ENCODE assay signal across 8 mouse cellular contexts in the genomic region with DNA sequence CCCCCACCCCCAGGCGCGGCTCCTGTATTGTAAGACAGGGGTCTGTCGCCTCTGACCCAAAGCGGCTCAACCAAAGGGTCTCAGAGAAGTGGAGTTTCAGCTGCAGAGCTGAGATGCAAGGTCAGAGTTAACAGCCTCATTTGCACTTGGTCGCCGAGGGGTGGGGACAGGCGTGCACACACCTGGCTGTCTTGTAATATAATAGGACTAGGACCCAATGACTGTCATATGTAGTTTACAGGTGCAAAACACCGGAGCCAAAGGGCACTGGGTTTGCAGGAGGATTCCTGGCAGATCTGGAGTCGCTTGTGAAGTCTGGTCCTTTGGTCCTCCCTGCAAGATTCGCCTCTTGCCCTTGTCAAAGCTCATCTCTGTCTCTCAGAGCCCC. TPM values are rescaled to one million over a fixed set of nuclear protein-coding genes. Genes with fewer than 3 reads are reported as not detected.
DNase-seq lines count a peak whose midpoint lies in the region; ATAC-seq and TF ChIP-seq lines count a peak whose summit lies in the region.

No protein-coding gene starts in this region.

- no peak for TF ChIP-seq POLR2A in liver, adult 2 months (IDR thresholded peaks at IDR 0.05; ENCODE audit: extremely low read depth, insufficient read depth, low read length)

- H3K9me3 ChIP-seq in forebrain, embryonic 11.5 days (ENCODE audit: control insufficient read depth, low read length), result no peaks in the 10 kb centered on the region
- H3K9me3 ChIP-seq in kidney, embryonic 16.5 days (ENCODE audit: low read length), result no peaks in the 10 kb centered on the region
- no peaks in the 10 kb centered on the region for H3K9me3 ChIP-seq in midbrain, embryonic 16.5 days (replicated peaks; ENCODE audit: control insufficient read depth, low read length, poor library complexity, severe bottlenecking)

- peaks cover 14% of the 10 kb centered on the region for H3K27me3 ChIP-seq in liver, adult 2 months (ENCODE audit: control insufficient read depth, insufficient read depth, low read length)
- peaks cover 11% of the 10 kb centered on the region for H3K27me3 ChIP-seq in forebrain, embryonic 11.5 days (ENCODE audit: control insufficient read depth, insufficient read depth, low read length)
- H3K27me3 ChIP-seq in kidney, embryonic 16.5 days (ENCODE audit: insufficient read depth, low read length), result peaks cover 9% of the 10 kb centered on the region
- H3K27me3 ChIP-seq in midbrain, embryonic 16.5 days (ENCODE audit: control insufficient read depth, insufficient read depth, low read depth, low read length), result peaks cover 7% of the 10 kb centered on the region

- H3K79me2 ChIP-seq in liver, adult 2 months (ENCODE audit: control insufficient read depth, insufficient read depth, low read length), result no peaks in the 10 kb centered on the region

- H3K4me1 ChIP-seq in liver, adult 2 months (ENCODE audit: control insufficient read depth, insufficient read depth, low read length), result no peaks in the 10 kb centered on the region
- peaks cover 4% of the 10 kb centered on the region; the same call in 1 of the 2 replicates for H3K4me1 ChIP-seq in forebrain, embryonic 11.5 days (replicated peaks; ENCODE audit: control insufficient read depth, insufficient read depth, low read length)
- H3K4me1 ChIP-seq in kidney, embryonic 16.5 days (ENCODE audit: insufficient read depth, low read length), result no peaks in the 10 kb centered on the region
- no peaks in the 10 kb centered on the region for H3K4me1 ChIP-seq in midbrain, embryonic 16.5 days (ENCODE audit: control insufficient read depth, insufficient read depth, low read length)

- H3K36me3 ChIP-seq in liver, adult 2 months (ENCODE audit: control insufficient read depth, insufficient read depth, low read length), result no peaks in the 10 kb centered on the region
- H3K36me3 ChIP-seq in forebrain, embryonic 11.5 days (ENCODE audit: control insufficient read depth, insufficient read depth, low read length), result no peaks in the 10 kb centered on the region
- H3K36me3 ChIP-seq in kidney, embryonic 16.5 days (ENCODE audit: insufficient read depth, low read length), result no peaks in the 10 kb centered on the region
- no peaks in the 10 kb centered on the region for H3K36me3 ChIP-seq in midbrain, embryonic 16.5 days (ENCODE audit: control insufficient read depth, insufficient read depth, low read length)

- 5% methylated on average over 10 of the region's 10 CpGs for WGBS in liver, adult 2 months
- WGBS in forebrain, embryonic 11.5 days, result 5% methylated on average over 10 of the region's 10 CpGs
- 4% methylated on average over 10 of the region's 10 CpGs for WGBS in kidney, embryonic 16.5 days
- WGBS in midbrain, embryonic 16.5 days, result 4% methylated on average over 10 of the region's 10 CpGs

- no peak overlapping the region for H3K27ac ChIP-seq in liver, adult 2 months (replicated peaks; ENCODE audit: insufficient read depth, low read depth, low read length)
- H3K27ac ChIP-seq in forebrain, embryonic 11.5 days (ENCODE audit: low read depth, low read length), result no peak overlapping the region
- 0 out of 2 replicates have a peak overlapping the region, but pooled peaks have one; percentile 25 for H3K27ac ChIP-seq in kidney, embryonic 16.5 days (ENCODE audit: low read length)
- no peak overlapping the region for H3K27ac ChIP-seq in midbrain, embryonic 16.5 days (ENCODE audit: low read length)

- H3K9ac ChIP-seq in liver, adult 2 months (ENCODE audit: low read depth, low read length), result 0 out of 2 replicates have a peak overlapping the region, but pooled peaks have one; percentile 17
- peak overlapping the region; percentile 79 for H3K9ac ChIP-seq in forebrain, embryonic 11.5 days (ENCODE audit: low read length)
- peak overlapping the region; percentile 75 for H3K9ac ChIP-seq in kidney, embryonic 16.5 days (replicated peaks; ENCODE audit: low read length)
- peak overlapping the region; percentile 75 for H3K9ac ChIP-seq in midbrain, embryonic 16.5 days (ENCODE audit: low read depth, low read length)

- peak overlapping the region; percentile 55; the same call in 1 of the 2 replicates for H3K4me3 ChIP-seq in liver, adult 2 months (ENCODE audit: insufficient read depth, low read depth, low read length)
- H3K4me3 ChIP-seq in forebrain, embryonic 11.5 days (ENCODE audit: low read depth, low read length), result peak overlapping the region; percentile 67
- peak overlapping the region; percentile 67 for H3K4me3 ChIP-seq in kidney, embryonic 16.5 days (ENCODE audit: low read length)
- peak overlapping the region; percentile 72 for H3K4me3 ChIP-seq in midbrain, embryonic 16.5 days (ENCODE audit: low read depth, low read length)

- DNase-seq in liver, adult 2 months (ENCODE audit: extremely low read depth, low read depth, low spot score), result no peak
- DNase-seq in liver, result no peak
- no peak for DNase-seq in forebrain, embryonic 11.5 days (ENCODE audit: low spot score)
- DNase-seq in adrenal gland, postnatal 36 days, result no peak
- DNase-seq in thymus, postnatal 0 days (ENCODE audit: low spot score), result no peak
- DNase-seq in urinary bladder, postnatal 14 days (ENCODE audit: low spot score), result no peak

- ATAC-seq in forebrain, embryonic 11.5 days (replicated peaks; ENCODE audit: low FRiP score), result peak; percentile 18; the same call in 1 of the 2 replicates
- no peak for ATAC-seq in kidney, embryonic 16.5 days (ENCODE audit: low FRiP score, low TSS enrichment)
- peak; percentile 46 for ATAC-seq in midbrain, embryonic 16.5 days

- peak overlapping the region; percentile 100 for H3K4me2 ChIP-seq in forebrain, embryonic 11.5 days (ENCODE audit: low read depth, low read length, severe bottlenecking)
- peak overlapping the region; percentile 94 for H3K4me2 ChIP-seq in kidney, embryonic 16.5 days (replicated peaks; ENCODE audit: low read depth, low read length)
- peak overlapping the region; percentile 96 for H3K4me2 ChIP-seq in midbrain, embryonic 16.5 days (ENCODE audit: low read length)

- TF ChIP-seq CTCF in liver, adult 2 months (IDR thresholded peaks at IDR 0.05; ENCODE audit: low read depth, low read length), result no peak

RNA-seq across cellular contexts. Expression of a gene that starts 0.3 kb away (rescaled TPM):
- total RNA-seq in liver, adult 2 months (2014; rRNA removed), result 3.9 and 4.1 TPM in 2 replicates
- 1.1 and 1.2 TPM in 2 replicates for polyA plus RNA-seq in liver, adult 2 months (2012; rRNA removed)
- polyA plus RNA-seq in forebrain, embryonic 11.5 days (2014; fragmentation: Nextera tagmentation; extraction: Ambion mirVana), result 16.7 and 17.7 TPM in 2 replicates
- polyA plus RNA-seq in kidney, embryonic 16.5 days (2015; fragmentation: Nextera tagmentation; extraction: Ambion mirVana), result 20.7 and 26.9 TPM in 2 replicates
- 7.0 and 7.4 TPM in 2 replicates for polyA plus RNA-seq in midbrain, embryonic 16.5 days (2015; fragmentation: Nextera tagmentation; extraction: Ambion mirVana)
- total RNA-seq in adrenal gland, postnatal 36 days (2021), result 10 to 100 TPM; 22.9 to 30.1 TPM
- 6.8 and 7.0 TPM in 2 replicates for polyA plus RNA-seq in thymus, postnatal 0 days (2015; fragmentation: Nextera tagmentation; extraction: Ambion mirVana)

RNA-seq across cellular contexts. Expression of a gene that starts 24.8 kb away (rescaled TPM):
- total RNA-seq in liver, adult 2 months (2014; rRNA removed), result 8.0 and 11.1 TPM in 2 replicates
- 4.0 TPM in 2 replicates for polyA plus RNA-seq in liver, adult 2 months (2012; rRNA removed)
- 21.5 and 24.7 TPM in 2 replicates for polyA plus RNA-seq in forebrain, embryonic 11.5 days (2014; fragmentation: Nextera tagmentation; extraction: Ambion mirVana)
- 118 and 127 TPM in 2 replicates for polyA plus RNA-seq in kidney, embryonic 16.5 days (2015; fragmentation: Nextera tagmentation; extraction: Ambion mirVana)
- 45.7 and 55.2 TPM in 2 replicates for polyA plus RNA-seq in midbrain, embryonic 16.5 days (2015; fragmentation: Nextera tagmentation; extraction: Ambion mirVana)
- total RNA-seq in adrenal gland, postnatal 36 days (2021), result 10 to 100 TPM; 17.9 to 19.3 TPM
- polyA plus RNA-seq in thymus, postnatal 0 days (2015; fragmentation: Nextera tagmentation; extraction: Ambion mirVana), result 50.9 and 53.1 TPM in 2 replicates

Comparison
In these comparisons a context has a peak if more than half of its experiments do, and no peak if none do; other contexts are left out.
1. H3K9ac ChIP-seq: peak in every context shown above with its lines; median percentile 79 in forebrain, embryonic 11.5 days; 75 in kidney, embryonic 16.5 days; 75 in midbrain, embryonic 16.5 days; 17 in liver, adult 2 months.